Mouse (Mus musculus): Measurements from ENCODE around the gene Polr1d. TPM values are rescaled to one million over a fixed set of nuclear protein-coding genes. Genes with fewer than 3 reads are reported as not detected.

Polr1d gene
- polyA plus RNA-seq, 1 experiment from 2014 or later = 87.3 TPM

- H3K4me2 ChIP-seq (ENCODE audit: low read depth, low read length) = no peak overlapping the region
- ATAC-seq (replicated peaks; ENCODE audit: extremely low read depth, insufficient read depth, low FRiP score) = no peak
- no peaks in the 10 kb centered on the region for H3K27me3 ChIP-seq (ENCODE audit: control insufficient read depth, insufficient read depth, low read length)
- H3K36me3 ChIP-seq (ENCODE audit: control insufficient read depth, insufficient read depth) = no peaks in the 10 kb centered on the region
- peaks cover 42% of the 10 kb centered on the region for H3K4me1 ChIP-seq (ENCODE audit: control insufficient read depth, insufficient read depth, low read length)
- no peak overlapping the region for H3K9ac ChIP-seq (ENCODE audit: low read length)
- 58% methylated on average over 2 of the region's 2 CpGs for whole genome bisulfite sequencing
- no peak overlapping the region for H3K27ac ChIP-seq (ENCODE audit: low read length)
- H3K4me3 ChIP-seq (ENCODE audit: low read length) = no peak overlapping the region
- H3K9me3 ChIP-seq (replicated peaks; ENCODE audit: control insufficient read depth, low read length) = no peaks in the 10 kb centered on the region
These were observed 16.8 kb upstream of the Polr1d start for GRCm38 (mm10) chr5:147060024-147060423.

- Histone ChIP-seq H3K27ac (ENCODE audit: low read length) (no peak overlapping the region), H3K27me3 (ENCODE audit: control insufficient read depth, insufficient read depth, low read length) (no peaks in the 10 kb centered on the region), H3K9ac (ENCODE audit: low read length) (no peak overlapping the region), H3K9me3 (replicated peaks; ENCODE audit: control insufficient read depth, low read length) (no peaks in the 10 kb centered on the region), H3K4me3 (ENCODE audit: low read length) (no peak overlapping the region), H3K4me1 (ENCODE audit: control insufficient read depth, insufficient read depth, low read length) (peaks cover 19% of the 10 kb centered on the region), H3K36me3 (ENCODE audit: control insufficient read depth, insufficient read depth) (no peaks in the 10 kb centered on the region), H3K4me2 (ENCODE audit: low read depth, low read length) (peak overlapping the region; percentile 14)
- ATAC-seq (replicated peaks; ENCODE audit: extremely low read depth, insufficient read depth, low FRiP score) = no peak
- 35% methylated on average over 8 of the region's 8 CpGs for WGBS
These were observed 13.6 kb upstream of the Polr1d start for GRCm38 (mm10) chr5:147063215-147063661.

GRCm38 (mm10) chr5:147066129-147066528 lies 10.7 kb upstream of the Polr1d start:
- ATAC-seq (replicated peaks; ENCODE audit: extremely low read depth, insufficient read depth, low FRiP score) = no peak
- H3K27ac ChIP-seq (ENCODE audit: low read length) = no peak overlapping the region
- no peak overlapping the region for H3K4me3 ChIP-seq (ENCODE audit: low read length)
- H3K9ac ChIP-seq (ENCODE audit: low read length) = no peak overlapping the region
- H3K4me1 ChIP-seq (ENCODE audit: control insufficient read depth, insufficient read depth, low read length) = peaks cover 35% of the 10 kb centered on the region
- H3K9me3 ChIP-seq (replicated peaks; ENCODE audit: control insufficient read depth, low read length) = no peaks in the 10 kb centered on the region
- no peaks in the 10 kb centered on the region for H3K36me3 ChIP-seq (ENCODE audit: control insufficient read depth, insufficient read depth)
- WGBS = 57% methylated on average over 4 of the region's 4 CpGs
- no peak overlapping the region for H3K4me2 ChIP-seq (ENCODE audit: low read depth, low read length)
- no peaks in the 10 kb centered on the region for H3K27me3 ChIP-seq (ENCODE audit: control insufficient read depth, insufficient read depth, low read length)

GRCm38 (mm10) chr5:147066965-147067364 lies 9.9 kb upstream of the Polr1d start:
- no peak overlapping the region for H3K4me2 ChIP-seq (ENCODE audit: low read depth, low read length)
- H3K27ac ChIP-seq (ENCODE audit: low read length) = no peak overlapping the region
- no peak overlapping the region for H3K9ac ChIP-seq (ENCODE audit: low read length)
- no peak for ATAC-seq (replicated peaks; ENCODE audit: extremely low read depth, insufficient read depth, low FRiP score)
- 71% methylated on average over 5 of the region's 5 CpGs for WGBS
- H3K4me3 ChIP-seq (ENCODE audit: low read length) = no peak overlapping the region
- H3K9me3 ChIP-seq (replicated peaks; ENCODE audit: control insufficient read depth, low read length) = no peaks in the 10 kb centered on the region
- H3K27me3 ChIP-seq (ENCODE audit: control insufficient read depth, insufficient read depth, low read length) = no peaks in the 10 kb centered on the region
- H3K36me3 ChIP-seq (ENCODE audit: control insufficient read depth, insufficient read depth) = no peaks in the 10 kb centered on the region
- peaks cover 41% of the 10 kb centered on the region for H3K4me1 ChIP-seq (ENCODE audit: control insufficient read depth, insufficient read depth, low read length)

DNA sequence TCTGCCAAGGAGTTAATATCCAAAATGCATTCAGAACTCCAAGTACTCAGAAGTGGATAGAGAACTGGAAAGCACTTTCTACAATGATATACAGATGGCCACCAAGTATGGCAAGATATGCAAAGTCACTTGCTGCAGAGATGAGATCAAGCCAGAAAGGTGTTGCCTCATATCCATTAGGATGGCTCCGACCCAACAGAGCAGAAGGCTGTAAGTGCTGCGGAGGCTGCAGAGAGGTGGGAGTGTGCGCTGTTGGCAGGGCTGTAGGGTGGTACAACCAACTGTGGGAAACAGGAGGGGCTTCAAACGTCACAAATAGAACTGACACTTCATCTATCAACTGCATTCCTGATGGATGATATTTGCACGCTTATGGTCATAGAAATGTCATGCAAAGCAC lies 8.0 kb upstream of the Polr1d start:
- H3K4me2 ChIP-seq (ENCODE audit: low read depth, low read length) = no peak overlapping the region
- H3K9ac ChIP-seq (ENCODE audit: low read length) = no peak overlapping the region
- no peaks in the 10 kb centered on the region for H3K36me3 ChIP-seq (ENCODE audit: control insufficient read depth, insufficient read depth)
- no peak overlapping the region for H3K4me3 ChIP-seq (ENCODE audit: low read length)
- H3K4me1 ChIP-seq (ENCODE audit: control insufficient read depth, insufficient read depth, low read length) = peaks cover 42% of the 10 kb centered on the region
- WGBS = 35% methylated on average over 5 of the region's 5 CpGs
- no peak overlapping the region; the same call in 1 of the 2 replicates for H3K27ac ChIP-seq (ENCODE audit: low read length)
- no peaks in the 10 kb centered on the region for H3K9me3 ChIP-seq (replicated peaks; ENCODE audit: control insufficient read depth, low read length)
- no peak for ATAC-seq (replicated peaks; ENCODE audit: extremely low read depth, insufficient read depth, low FRiP score)
- H3K27me3 ChIP-seq (ENCODE audit: control insufficient read depth, insufficient read depth, low read length) = no peaks in the 10 kb centered on the region

DNA sequence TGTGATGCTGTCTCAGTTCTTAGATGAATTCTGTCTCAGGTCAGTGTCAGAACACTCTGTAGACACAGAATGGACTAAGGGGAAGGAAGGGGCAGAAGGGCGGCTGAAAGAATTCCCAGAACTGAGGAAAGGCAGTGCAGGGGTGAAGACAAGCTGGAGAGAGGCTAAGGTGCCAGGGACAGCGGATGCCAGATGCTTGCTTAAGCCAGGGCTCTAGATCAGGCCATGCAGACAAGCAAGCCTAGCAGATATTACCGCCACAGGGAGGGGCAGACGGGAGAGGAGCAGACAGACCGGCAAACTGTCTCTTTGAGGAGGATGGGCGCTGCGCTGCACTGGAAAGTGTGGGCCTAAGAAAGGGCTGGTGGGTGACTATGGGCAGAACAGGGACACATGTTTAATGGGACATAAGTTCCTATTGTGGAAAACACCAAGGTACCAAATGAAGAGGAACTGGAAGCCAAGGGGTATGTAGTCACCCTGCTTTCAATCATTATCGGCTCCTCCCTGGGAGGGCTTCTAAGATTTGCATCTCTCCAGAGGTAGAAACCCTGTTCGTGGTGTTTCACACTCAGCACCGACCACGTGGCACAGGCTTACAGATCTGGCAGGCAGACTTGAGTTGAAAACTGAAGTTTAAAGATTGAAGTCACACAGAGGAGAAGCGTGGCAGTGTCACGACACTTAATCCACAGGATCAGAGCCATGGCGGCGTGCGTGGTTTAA lies 5.9 kb upstream of the Polr1d start:
- no peaks in the 10 kb centered on the region for H3K27me3 ChIP-seq (ENCODE audit: control insufficient read depth, insufficient read depth, low read length)
- H3K36me3 ChIP-seq (ENCODE audit: control insufficient read depth, insufficient read depth) = no peaks in the 10 kb centered on the region
- no peak overlapping the region for H3K4me3 ChIP-seq (ENCODE audit: low read length)
- peak overlapping the region; percentile 57 for H3K27ac ChIP-seq (ENCODE audit: low read length)
- no peak for ATAC-seq (replicated peaks; ENCODE audit: extremely low read depth, insufficient read depth, low FRiP score)
- 59% methylated on average over 16 of the region's 16 CpGs for WGBS
- peaks cover 52% of the 10 kb centered on the region for H3K4me1 ChIP-seq (ENCODE audit: control insufficient read depth, insufficient read depth, low read length)
- H3K4me2 ChIP-seq (ENCODE audit: low read depth, low read length) = peak overlapping the region; percentile 17; the same call in 1 of the 2 replicates
- no peaks in the 10 kb centered on the region for H3K9me3 ChIP-seq (replicated peaks; ENCODE audit: control insufficient read depth, low read length)
- H3K9ac ChIP-seq (ENCODE audit: low read length) = no peak overlapping the region

DNA sequence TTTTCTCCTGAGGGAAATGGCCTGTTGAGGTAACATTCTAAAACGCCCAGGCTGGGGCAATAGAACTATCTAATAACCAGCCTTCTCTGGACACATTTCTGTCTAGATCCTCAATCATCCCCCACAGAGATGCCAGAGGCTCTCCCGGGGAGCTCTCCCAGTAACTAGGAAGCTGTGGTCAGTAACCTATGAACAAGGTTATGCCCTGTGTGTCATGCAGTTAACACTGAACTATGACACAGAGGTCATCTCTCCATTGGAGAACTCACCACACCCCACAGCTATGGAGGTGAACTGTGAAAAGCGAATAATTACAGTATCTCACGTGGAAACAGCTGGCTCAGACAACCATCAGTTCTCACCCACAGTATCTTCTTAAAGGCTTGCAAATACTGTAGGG lies 5.0 kb upstream of the Polr1d start:
- Histone ChIP-seq H3K4me3 (ENCODE audit: low read length) (no peak overlapping the region), H3K36me3 (ENCODE audit: control insufficient read depth, insufficient read depth) (no peaks in the 10 kb centered on the region), H3K27ac (ENCODE audit: low read length) (no peak overlapping the region), H3K9ac (ENCODE audit: low read length) (no peak overlapping the region), H3K27me3 (ENCODE audit: control insufficient read depth, insufficient read depth, low read length) (no peaks in the 10 kb centered on the region), H3K4me1 (ENCODE audit: control insufficient read depth, insufficient read depth, low read length) (peaks cover 48% of the 10 kb centered on the region), H3K9me3 (replicated peaks; ENCODE audit: control insufficient read depth, low read length) (no peaks in the 10 kb centered on the region), H3K4me2 (ENCODE audit: low read depth, low read length) (no peak overlapping the region)
- no peak for ATAC-seq (replicated peaks; ENCODE audit: extremely low read depth, insufficient read depth, low FRiP score)
- 45% methylated on average over 4 of the region's 4 CpGs for WGBS

DNA sequence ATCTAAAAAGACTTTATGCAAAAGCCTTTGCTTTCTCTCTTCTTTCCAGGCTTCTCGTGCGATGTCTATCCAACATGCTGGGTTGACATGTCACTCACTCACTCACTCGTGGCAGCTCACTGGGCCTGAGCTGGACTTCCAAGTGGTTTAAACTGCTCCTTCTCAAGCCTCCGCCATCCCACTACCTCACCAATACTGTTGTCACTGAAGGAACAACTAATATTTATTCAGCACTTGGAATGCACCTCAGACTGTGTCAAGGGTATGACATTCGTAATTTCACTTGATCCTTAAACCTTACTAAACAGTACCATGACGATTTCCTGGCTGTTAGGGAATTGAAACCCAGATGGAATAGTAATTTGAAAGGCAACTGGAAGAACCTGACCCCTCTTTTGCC lies 3.0 kb upstream of the Polr1d start:
- Histone ChIP-seq H3K27ac (ENCODE audit: low read length) (no peak overlapping the region), H3K9me3 (replicated peaks; ENCODE audit: control insufficient read depth, low read length) (no peaks in the 10 kb centered on the region), H3K4me1 (ENCODE audit: control insufficient read depth, insufficient read depth, low read length) (peaks cover 54% of the 10 kb centered on the region), H3K4me3 (ENCODE audit: low read length) (no peak overlapping the region), H3K4me2 (ENCODE audit: low read depth, low read length) (no peak overlapping the region), H3K27me3 (ENCODE audit: control insufficient read depth, insufficient read depth, low read length) (no peaks in the 10 kb centered on the region), H3K36me3 (ENCODE audit: control insufficient read depth, insufficient read depth) (no peaks in the 10 kb centered on the region), H3K9ac (ENCODE audit: low read length) (no peak overlapping the region)
- no peak for ATAC-seq (replicated peaks; ENCODE audit: extremely low read depth, insufficient read depth, low FRiP score)
- 84% methylated on average over 6 of the region's 6 CpGs for WGBS

DNA sequence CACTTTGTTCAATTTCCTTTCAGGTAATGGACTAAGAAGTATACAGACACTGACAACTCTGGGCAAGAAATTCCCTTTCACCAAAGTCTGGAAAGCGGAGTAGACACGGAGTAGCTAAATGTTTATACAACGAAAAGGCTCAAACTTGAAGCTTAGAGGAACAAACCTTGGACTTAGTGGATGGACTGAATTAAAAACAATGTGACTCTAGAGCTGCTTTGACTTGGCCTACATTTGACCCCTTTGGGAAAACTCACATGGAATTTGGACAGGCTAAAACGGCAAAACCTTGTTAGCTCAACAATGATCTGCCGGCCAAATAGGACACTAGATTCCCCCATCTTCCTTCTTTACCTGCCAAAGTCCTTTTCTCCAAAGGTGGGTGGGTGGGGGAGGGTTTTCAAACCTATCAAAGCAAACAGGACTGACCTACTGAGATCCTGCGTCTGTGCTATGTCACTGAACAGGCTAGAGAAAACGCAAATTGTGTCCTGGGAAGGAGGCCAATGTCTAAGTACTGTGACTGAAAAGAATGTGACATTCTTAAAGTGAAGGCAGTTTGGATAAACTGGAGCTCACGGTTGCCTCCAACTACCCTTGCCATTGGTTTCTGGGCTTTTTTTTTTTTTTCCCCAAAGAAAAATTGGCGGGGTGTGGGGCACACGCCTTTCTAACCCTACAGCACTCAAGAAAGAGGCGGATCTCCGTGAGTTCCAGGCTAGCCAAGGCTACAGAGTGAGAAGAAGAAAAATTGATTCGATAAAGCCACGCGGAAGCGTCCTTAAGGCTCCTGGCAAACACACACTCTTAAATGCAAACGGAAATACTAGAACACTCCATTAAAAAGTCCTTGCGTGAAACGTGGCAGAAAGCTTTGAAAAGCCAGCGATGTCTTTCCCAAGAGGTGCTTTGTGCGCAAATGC lies 1.5 kb upstream of the Polr1d start:
- Histone ChIP-seq H3K27me3 (ENCODE audit: control insufficient read depth, insufficient read depth, low read length) (no peaks in the 10 kb centered on the region), H3K36me3 (ENCODE audit: control insufficient read depth, insufficient read depth) (no peaks in the 10 kb centered on the region), H3K27ac (ENCODE audit: low read length) (peak overlapping the region; percentile 98), H3K9me3 (replicated peaks; ENCODE audit: control insufficient read depth, low read length) (no peaks in the 10 kb centered on the region), H3K4me3 (ENCODE audit: low read length) (peak overlapping the region; percentile 73), H3K4me1 (ENCODE audit: control insufficient read depth, insufficient read depth, low read length) (peaks cover 44% of the 10 kb centered on the region), H3K9ac (ENCODE audit: low read length) (peak overlapping the region; percentile 89), H3K4me2 (ENCODE audit: low read depth, low read length) (peak overlapping the region; percentile 81)
- no peak; the same call in 1 of the 2 replicates for ATAC-seq (replicated peaks; ENCODE audit: extremely low read depth, insufficient read depth, low FRiP score)
- 9% methylated on average over 21 of the region's 21 CpGs for WGBS
